Mouse (Mus musculus): ENCODE data around the gene Uqcc3. TPM values are rescaled to one million over a fixed set of nuclear protein-coding genes. Genes with fewer than 3 reads are reported as not detected.
"Not testable (repeated sequence)": the region's sequence is repeated elsewhere in the genome, so short reads cannot be mapped to it uniquely, and the experiment has no call there.

The Uqcc3 gene
- total RNA-seq, 2 experiments from 2014 or later, result 39.9 to 75.6 TPM

- not testable (repeated sequence) for ATAC-seq (ENCODE audit: poor library complexity, severe bottlenecking)
Observed at GRCm38 (mm10) chr19:8896231-8896630, 15.5 kb upstream of the Uqcc3 start.

- no peak for ATAC-seq (ENCODE audit: poor library complexity, severe bottlenecking)
Observed at GRCm38 (mm10) chr19:8895397-8895960, 14.8 kb upstream of the Uqcc3 start.

DNA sequence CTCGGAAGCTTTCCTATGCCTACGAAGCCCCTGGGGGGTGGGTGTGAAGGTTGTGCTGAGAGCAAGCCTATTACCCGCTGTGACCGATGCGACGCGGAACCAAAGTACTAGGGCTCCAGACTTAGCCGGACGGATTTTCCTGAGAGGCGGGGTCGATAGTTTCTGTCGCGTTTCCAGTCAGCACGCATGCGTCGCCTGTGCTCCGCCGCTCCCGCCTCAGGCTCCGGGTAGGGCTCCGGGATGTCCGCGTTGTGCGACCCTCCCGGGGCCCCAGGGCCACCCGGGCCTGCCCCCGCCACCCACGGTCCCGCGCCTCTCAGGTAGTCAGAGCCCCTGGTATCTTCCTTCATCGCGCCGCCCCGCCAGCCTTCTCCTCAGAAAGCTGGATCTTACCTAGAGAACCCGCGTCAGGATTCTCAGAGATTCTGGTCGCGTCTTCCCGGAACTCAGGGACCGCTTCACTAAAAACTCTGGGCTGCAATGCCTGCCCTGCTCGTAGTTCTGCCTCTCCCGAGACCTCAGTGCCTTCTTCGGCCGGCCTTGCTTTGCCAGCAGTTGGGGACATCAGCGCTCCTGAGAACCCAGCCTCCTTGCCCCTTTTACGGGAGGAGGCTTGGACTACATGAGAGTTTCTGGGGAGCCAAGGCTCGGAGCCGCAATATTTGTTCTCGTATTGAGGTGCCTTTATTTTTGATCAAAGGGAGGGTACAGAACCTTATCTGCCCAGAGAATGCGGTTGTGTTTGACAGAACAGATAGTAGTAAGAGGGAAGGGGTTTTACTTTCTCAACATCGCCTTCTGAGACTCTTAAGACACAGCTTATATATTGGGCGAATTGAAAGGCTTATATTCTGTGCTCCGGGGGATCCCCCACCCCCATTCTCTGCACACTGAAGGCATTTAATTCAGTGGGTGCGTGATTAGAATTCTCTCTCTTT lies 12.4 kb upstream of the Uqcc3 start, which contains the start of gene Ints5:
TSS of gene Ints5 (plus strand) at position 177 of the 938 bp plus-strand sequence.
- ATAC-seq (ENCODE audit: poor library complexity, severe bottlenecking), result peak; percentile 61

- ATAC-seq (ENCODE audit: poor library complexity, severe bottlenecking), result peak; percentile 95
Observed at GRCm38 (mm10) chr19:8888511-8889385, 8.0 kb upstream of the Uqcc3 start, which contains the start of the genes 1810009A15Rik and Gm49416. Gene 1810009A15Rik, plus strand, starts transcription at chr19:8888853. Gene Gm49416, plus strand, starts transcription at chr19:8888926.

- no peak for ATAC-seq (ENCODE audit: poor library complexity, severe bottlenecking)
Observed at GRCm38 (mm10) chr19:8887585-8888463, 7.1 kb upstream of the Uqcc3 start.

DNA sequence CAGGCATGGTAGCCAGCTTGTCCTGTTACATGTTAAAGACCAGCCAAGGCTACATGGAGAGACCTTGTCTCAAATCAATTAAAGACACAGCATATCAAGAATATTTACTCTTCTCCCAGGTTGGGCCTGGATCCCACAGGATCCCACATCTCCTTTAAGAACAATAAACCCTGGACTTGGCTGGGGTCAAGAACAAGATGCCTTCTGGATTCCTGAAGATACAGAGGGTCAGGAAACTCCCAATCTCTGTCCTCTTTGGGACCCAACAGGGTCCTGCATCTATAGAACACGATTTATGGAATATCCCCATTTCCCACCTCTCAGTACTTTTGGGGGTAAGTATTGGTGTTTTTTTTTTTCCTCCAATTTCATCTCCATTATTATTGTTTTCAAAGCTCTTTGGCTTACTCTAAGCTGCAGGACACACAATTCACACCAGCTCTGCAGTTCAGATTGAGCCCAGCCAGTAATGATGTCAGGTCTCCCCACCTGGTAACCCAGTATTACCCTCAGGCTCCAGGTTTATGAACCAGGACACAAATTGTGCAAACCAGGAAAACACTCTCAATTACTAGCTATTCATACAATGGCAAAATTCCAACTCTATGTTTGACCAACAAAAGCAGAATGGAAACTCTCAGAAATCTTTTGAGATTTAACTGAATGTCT lies 6.3 kb upstream of the Uqcc3 start:
- no peak for ATAC-seq (ENCODE audit: poor library complexity, severe bottlenecking)

- no peak for ATAC-seq (ENCODE audit: poor library complexity, severe bottlenecking)
Observed at GRCm38 (mm10) chr19:8883616-8884015, 2.9 kb upstream of the Uqcc3 start, which contains the start of the genes Lbhd1 and Gm49403. Gene Lbhd1, plus strand, starts transcription at chr19:8883732. Gene Gm49403, plus strand, starts transcription at chr19:8883930.

- no peak for ATAC-seq (ENCODE audit: poor library complexity, severe bottlenecking)
Observed at GRCm38 (mm10) chr19:8881034-8881392, 290 bp upstream of the Uqcc3 start.

- ATAC-seq (ENCODE audit: poor library complexity, severe bottlenecking), result no peak
Observed at GRCm38 (mm10) chr19:8875031-8875430, 5.7 kb downstream of the Uqcc3 start.

- no peak for ATAC-seq (ENCODE audit: poor library complexity, severe bottlenecking)
Observed at GRCm38 (mm10) chr19:8872266-8872840, 8.4 kb downstream of the Uqcc3 start.

GRCm38 (mm10) chr19:8871267-8872186 lies 9.2 kb downstream of the Uqcc3 start, which contains the start of gene Ubxn1:
Gene Ubxn1, plus strand, starts transcription at chr19:8871496.
- ATAC-seq (ENCODE audit: poor library complexity, severe bottlenecking), result peak; percentile 100

GRCm38 (mm10) chr19:8870838-8871237 lies 9.9 kb downstream of the Uqcc3 start:
- no peak; the same call in 1 of the 2 replicates for ATAC-seq (ENCODE audit: poor library complexity, severe bottlenecking)

- not testable (repeated sequence) for ATAC-seq (ENCODE audit: poor library complexity, severe bottlenecking)
Observed at GRCm38 (mm10) chr19:8870381-8870780, 10.3 kb downstream of the Uqcc3 start.

DNA sequence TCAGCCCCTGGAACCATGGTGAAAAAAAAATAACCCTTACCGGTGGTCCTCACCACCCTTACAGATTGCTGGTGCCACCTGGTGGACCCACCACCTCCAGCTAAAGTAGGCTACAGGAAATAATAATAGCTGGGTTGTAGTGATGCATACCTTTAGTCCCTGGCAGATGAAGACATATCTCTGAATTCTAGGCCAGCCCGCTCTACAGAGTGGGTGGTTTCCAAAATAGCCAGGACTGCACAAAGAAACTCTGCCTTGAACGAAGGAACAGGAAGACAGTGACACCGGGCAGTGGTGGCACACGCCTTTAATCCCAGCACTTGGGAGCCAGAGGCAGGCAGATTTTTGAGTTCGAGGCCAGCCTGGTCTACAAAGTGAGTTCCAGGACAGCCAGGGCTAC lies 16.5 kb downstream of the Uqcc3 start:
- no peak for ATAC-seq (ENCODE audit: poor library complexity, severe bottlenecking)

DNA sequence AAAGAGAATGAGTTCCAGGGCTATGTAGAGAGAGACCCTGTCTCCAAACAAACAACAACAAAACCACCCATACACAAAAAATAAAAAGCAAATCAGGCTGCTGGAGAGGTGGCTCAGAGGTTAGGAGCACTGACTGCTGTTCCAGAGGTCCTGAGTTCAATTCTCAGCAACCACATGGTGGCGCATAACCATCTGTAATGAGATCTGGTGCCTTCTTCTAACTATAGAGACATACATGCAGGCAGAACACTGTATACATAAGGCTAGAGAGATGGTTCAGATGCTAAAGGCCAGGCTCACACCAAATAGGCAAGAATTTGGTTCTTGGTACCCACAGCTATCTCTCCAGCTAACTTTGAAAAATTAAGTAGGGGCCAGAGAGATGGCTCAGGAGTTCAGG lies 21.7 kb downstream of the Uqcc3 start:
- ATAC-seq (ENCODE audit: poor library complexity, severe bottlenecking), result no peak

- ATAC-seq (ENCODE audit: poor library complexity, severe bottlenecking), result peak; percentile 52; the same call in 1 of the 2 replicates
Observed at GRCm38 (mm10) chr19:8857689-8858088, 23.0 kb downstream of the Uqcc3 start.

GRCm38 (mm10) chr19:8853117-8853516 lies 27.6 kb downstream of the Uqcc3 start:
- no peak for ATAC-seq (ENCODE audit: poor library complexity, severe bottlenecking)
